Mouse (Mus musculus): ENCODE data around the gene Cpt2.
A peak's percentile ranks its signal among the peaks of the same experiment; 100 is the strongest.

Gene Cpt2

GRCm38 (mm10) chr4:107923145-107923802 is at the start of gene Cpt2:
Gene Cpt2 (minus strand): TSS chr4:107923610.
- peak; percentile 80; the same call in 1 of the 2 replicates for ATAC-seq (ENCODE audit: insufficient number of reproducible peaks, low FRiP score, low TSS enrichment)

- no peak for ATAC-seq (ENCODE audit: insufficient number of reproducible peaks, low FRiP score, low TSS enrichment)
Observed at GRCm38 (mm10) chr4:107971162-107971561, 47.8 kb upstream of the Cpt2 start.

- ATAC-seq (ENCODE audit: insufficient number of reproducible peaks, low FRiP score, low TSS enrichment): no peak
Observed at GRCm38 (mm10) chr4:107969781-107970180, 46.4 kb upstream of the Cpt2 start.

- no peak for ATAC-seq (ENCODE audit: insufficient number of reproducible peaks, low FRiP score, low TSS enrichment)
Observed at GRCm38 (mm10) chr4:107967966-107968682, 44.7 kb upstream of the Cpt2 start, which contains the start of gene Slc1a7. Gene Slc1a7 (plus strand): TSS chr4:107968332.

GRCm38 (mm10) chr4:107966416-107967109 is 43.2 kb upstream of the Cpt2 start:
- ATAC-seq (ENCODE audit: insufficient number of reproducible peaks, low FRiP score, low TSS enrichment): no peak

GRCm38 (mm10) chr4:107962792-107963191 is 39.4 kb upstream of the Cpt2 start:
- no peak for ATAC-seq (ENCODE audit: insufficient number of reproducible peaks, low FRiP score, low TSS enrichment)

- no peak for ATAC-seq (ENCODE audit: insufficient number of reproducible peaks, low FRiP score, low TSS enrichment)
Observed at GRCm38 (mm10) chr4:107962044-107962732, 38.8 kb upstream of the Cpt2 start.

GRCm38 (mm10) chr4:107958487-107958886 is 35.1 kb upstream of the Cpt2 start:
- ATAC-seq (ENCODE audit: insufficient number of reproducible peaks, low FRiP score, low TSS enrichment): no peak

- ATAC-seq (ENCODE audit: insufficient number of reproducible peaks, low FRiP score, low TSS enrichment): no peak
Observed at GRCm38 (mm10) chr4:107955691-107956090, 32.3 kb upstream of the Cpt2 start.

- ATAC-seq (ENCODE audit: insufficient number of reproducible peaks, low FRiP score, low TSS enrichment): no peak
Observed at GRCm38 (mm10) chr4:107952845-107953244, 29.4 kb upstream of the Cpt2 start.

GRCm38 (mm10) chr4:107949918-107950317 is 26.5 kb upstream of the Cpt2 start:
- no peak for ATAC-seq (ENCODE audit: insufficient number of reproducible peaks, low FRiP score, low TSS enrichment)

GRCm38 (mm10) chr4:107944141-107944540 is 20.7 kb upstream of the Cpt2 start:
- ATAC-seq (ENCODE audit: insufficient number of reproducible peaks, low FRiP score, low TSS enrichment): no peak

GRCm38 (mm10) chr4:107942741-107943140 is 19.3 kb upstream of the Cpt2 start:
- ATAC-seq (ENCODE audit: insufficient number of reproducible peaks, low FRiP score, low TSS enrichment): no peak

- no peak for ATAC-seq (ENCODE audit: insufficient number of reproducible peaks, low FRiP score, low TSS enrichment)
Observed at GRCm38 (mm10) chr4:107938124-107938523, 14.7 kb upstream of the Cpt2 start.

- ATAC-seq (ENCODE audit: insufficient number of reproducible peaks, low FRiP score, low TSS enrichment): no peak
Observed at GRCm38 (mm10) chr4:107937338-107937737, 13.9 kb upstream of the Cpt2 start.

- no peak for ATAC-seq (ENCODE audit: insufficient number of reproducible peaks, low FRiP score, low TSS enrichment)
Observed at GRCm38 (mm10) chr4:107935254-107935653, 11.8 kb upstream of the Cpt2 start.

GRCm38 (mm10) chr4:107933239-107933638 is 9.8 kb upstream of the Cpt2 start:
- no peak for ATAC-seq (ENCODE audit: insufficient number of reproducible peaks, low FRiP score, low TSS enrichment)

GRCm38 (mm10) chr4:107931453-107931852 is 8.0 kb upstream of the Cpt2 start:
- ATAC-seq (ENCODE audit: insufficient number of reproducible peaks, low FRiP score, low TSS enrichment): no peak

- ATAC-seq (ENCODE audit: insufficient number of reproducible peaks, low FRiP score, low TSS enrichment): no peak
Observed at GRCm38 (mm10) chr4:107928726-107929125, 5.3 kb upstream of the Cpt2 start.

- no peak for ATAC-seq (ENCODE audit: insufficient number of reproducible peaks, low FRiP score, low TSS enrichment)
Observed at GRCm38 (mm10) chr4:107928269-107928668, 4.9 kb upstream of the Cpt2 start.

- no peak for ATAC-seq (ENCODE audit: insufficient number of reproducible peaks, low FRiP score, low TSS enrichment)
Observed at GRCm38 (mm10) chr4:107923803-107924194, 389 bp upstream of the Cpt2 start.

All from cerebellum, adult (tissue).